Mouse (Mus musculus) megakaryocyte, adult 5-6 weeks (primary cell): ENCODE results near the gene Cib2. TPM values are rescaled to one million over a fixed set of nuclear protein-coding genes. Genes with fewer than 3 reads are reported as not detected.

ENCODE experiments used
- ATAC-seq: 2 replicates; pipeline ENCODE4 v1.8.0; 2016; ENCODE audit warnings: mild to moderate bottlenecking, inconsistent platforms; ENCODE audit not compliant: poor library complexity, severe bottlenecking
- total RNA-seq, 2 experiments: library from RNA; stranded (forward) in 1 of 2; stranded (reverse) in 1 of 2; fragments of 153-499, 151-499 nt in 1 of 2; fragments of 221-1000, 200-1000 nt in 1 of 2; gene quantifications; 2 replicates each; pipeline versions ENCODE4 v1.2.3 to v1.2.4; 2015 to 2017

The Cib2 gene
- total RNA-seq, 2 experiments from 2014 or later = 2.7 to 14.9 TPM

- ATAC-seq = no peak
Measured at GRCm38 (mm10) chr9:54499791-54500190, 60.2 kb downstream of the Cib2 start.

DNA sequence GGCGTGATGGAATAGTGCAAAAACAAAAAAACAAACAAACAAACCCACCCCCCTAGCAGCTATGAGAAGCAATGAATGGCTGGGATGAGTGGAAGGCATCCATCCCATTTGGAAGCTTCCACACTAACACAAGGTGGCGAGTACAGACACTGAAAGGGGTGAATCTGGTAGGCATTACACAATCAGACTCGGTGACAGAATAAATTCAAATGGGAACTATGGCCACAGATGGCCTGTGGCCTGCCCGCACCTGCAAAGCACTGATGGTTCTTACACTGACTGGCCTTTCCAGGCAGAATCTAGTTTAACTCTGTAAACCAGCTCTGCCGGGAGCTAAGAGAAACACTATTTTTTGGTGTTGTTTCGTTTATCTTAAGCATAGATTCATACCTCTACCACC lies 60.7 kb downstream of the Cib2 start:
- no peak for ATAC-seq

Other genes with a start within 250 kb of the Cib2 start
- 23.7 and 24.0 TPM in 2 replicates for gene Dmxl2, start 58.6 kb downstream of the Cib2 start, total RNA-seq (2015)
- 17.9 and 21.1 TPM in 2 replicates for gene Dmxl2, start 58.6 kb downstream of the Cib2 start, total RNA-seq (2017)
- not detected in 2 replicates for gene Sh2d7, start 21.2 kb downstream of the Cib2 start, total RNA-seq (2015)
- gene Sh2d7, start 21.2 kb downstream of the Cib2 start, total RNA-seq (2017) = not detected in 2 replicates
- 42.5 and 54.2 TPM in 2 replicates for gene Idh3a, start 26.1 kb upstream of the Cib2 start, total RNA-seq (2015)
- gene Idh3a, start 26.1 kb upstream of the Cib2 start, total RNA-seq (2017) = 26.1 and 29.7 TPM in 2 replicates
- 0.25 and 0.75 TPM in 2 replicates for gene Acsbg1, start 101.7 kb upstream of the Cib2 start, total RNA-seq (2015)
- 0.20 and 0.40 TPM in 2 replicates for gene Acsbg1, start 101.7 kb upstream of the Cib2 start, total RNA-seq (2017)
- gene Dnaja4, start 138.7 kb upstream of the Cib2 start, total RNA-seq (2015) = 0.84 and 1.6 TPM in 2 replicates
- gene Dnaja4, start 138.7 kb upstream of the Cib2 start, total RNA-seq (2017) = 0.62 and 3.7 TPM in 2 replicates
- gene Wdr61, start 174.3 kb upstream of the Cib2 start, total RNA-seq (2015) = 58.3 and 68.3 TPM in 2 replicates
- 38.9 and 43.2 TPM in 2 replicates for gene Wdr61, start 174.3 kb upstream of the Cib2 start, total RNA-seq (2017)
- not detected in 2 replicates for gene Crabp1, start 204.5 kb upstream of the Cib2 start, total RNA-seq (2015)
- gene Crabp1, start 204.5 kb upstream of the Cib2 start, total RNA-seq (2017) = not detected in 2 replicates